Comparison of ENCODE assay signal across 10 mouse cellular contexts in genomic region chr11:65495034-65495433, GRCm38 (mm10).
DNase-seq lines count a peak whose midpoint lies in the region; ATAC-seq and TF ChIP-seq lines count a peak whose summit lies in the region.
"Had no signal": no experiment of that assay in that cellular context is flagged by ENCODE, and none has a peak within 500 bp of the region (broad histone marks: within the 10 kb centered on the region; RNA-seq: fewer than 3 reads in every experiment).

No protein-coding gene starts in this region.

- intact Hi-C loops in heart, adult 2 months (cut with DNase I) = no loop called here

- no peaks in the 10 kb centered on the region for H3K4me1 ChIP-seq in heart, embryonic 11.5 days (ENCODE audit: control insufficient read depth, insufficient read depth, low read length)
- H3K4me1 ChIP-seq in heart, adult 2 months (ENCODE audit: control insufficient read depth, insufficient read depth, low read length) = no peaks in the 10 kb centered on the region
- H3K4me1 ChIP-seq in hindbrain, embryonic 16.5 days (ENCODE audit: control insufficient read depth, insufficient read depth, low read depth, low read length) = peaks cover 3% of the 10 kb centered on the region; the same call in 1 of the 2 replicates
- peaks cover 10% of the 10 kb centered on the region; the same call in 1 of the 2 replicates for H3K4me1 ChIP-seq in limb, embryonic 13.5 days
- peaks cover 4% of the 10 kb centered on the region; the same call in 1 of the 2 replicates for H3K4me1 ChIP-seq in forebrain, embryonic 12.5 days
- H3K4me1 ChIP-seq: forebrain, embryonic 13.5 days; limb, embryonic 15.5 days had no signal

- no peak for DNase-seq in heart, adult 2 months
- DNase-seq in adrenal gland, postnatal 10 days = peak; percentile 66
- DNase-seq in cerebellum, postnatal 4 days (ENCODE audit: low spot score in 2 of 2) = no peak
- no peak for DNase-seq in urinary bladder, postnatal 10 days (ENCODE audit: low spot score)

- H3K9me3 ChIP-seq in heart, embryonic 11.5 days (replicated peaks; ENCODE audit: control insufficient read depth, low read length) = no peaks in the 10 kb centered on the region
- no peaks in the 10 kb centered on the region for H3K9me3 ChIP-seq in hindbrain, embryonic 16.5 days (ENCODE audit: control insufficient read depth, low read length)
- H3K9me3 ChIP-seq in limb, embryonic 13.5 days = no peaks in the 10 kb centered on the region
- H3K9me3 ChIP-seq in forebrain, embryonic 12.5 days = no peaks in the 10 kb centered on the region
- H3K9me3 ChIP-seq: forebrain, embryonic 13.5 days; limb, embryonic 15.5 days had no signal

- H3K27ac ChIP-seq in heart, embryonic 11.5 days (ENCODE audit: low read depth, low read length) = no peak overlapping the region
- no peak overlapping the region for H3K27ac ChIP-seq in heart, adult 2 months
- H3K27ac ChIP-seq in hindbrain, embryonic 16.5 days (ENCODE audit: low read depth, low read length) = no peak overlapping the region
- no peak overlapping the region for H3K27ac ChIP-seq in limb, embryonic 13.5 days
- no peak overlapping the region for H3K27ac ChIP-seq in forebrain, embryonic 12.5 days
- H3K27ac ChIP-seq: forebrain, embryonic 13.5 days; limb, embryonic 15.5 days had no signal

- TF ChIP-seq EP300 in heart, adult 2 months (IDR thresholded peaks at IDR 0.05; ENCODE audit: insufficient read depth, low read depth, low read length) = no peak

- H3K4me3 ChIP-seq in heart, embryonic 11.5 days (ENCODE audit: low read depth, low read length) = no peak overlapping the region
- no peak overlapping the region for H3K4me3 ChIP-seq in heart, adult 2 months
- no peak overlapping the region for H3K4me3 ChIP-seq in hindbrain, embryonic 16.5 days (ENCODE audit: low read length)
- H3K4me3 ChIP-seq in limb, embryonic 13.5 days = no peak overlapping the region
- no peak overlapping the region for H3K4me3 ChIP-seq in forebrain, embryonic 12.5 days (replicated peaks)
- H3K4me3 ChIP-seq: forebrain, embryonic 13.5 days; limb, embryonic 15.5 days had no signal

- no peak for TF ChIP-seq POLR2A in heart, adult 2 months (IDR thresholded peaks at IDR 0.05; ENCODE audit: insufficient read depth, low read depth, low read length)

- 0 out of 2 replicates have a peak overlapping the region, but pooled peaks have one; percentile 29 for H3K9ac ChIP-seq in heart, embryonic 11.5 days (ENCODE audit: low read depth, low read length)
- H3K9ac ChIP-seq in heart, adult 2 months (ENCODE audit: low read depth, low read length) = no peak overlapping the region
- 0 out of 2 replicates have a peak overlapping the region, but pooled peaks have one; percentile 13 for H3K9ac ChIP-seq in hindbrain, embryonic 16.5 days (ENCODE audit: low read depth, low read length)
- peak overlapping the region; percentile 13; the same call in 1 of the 2 replicates for H3K9ac ChIP-seq in limb, embryonic 13.5 days
- no peak overlapping the region for H3K9ac ChIP-seq in forebrain, embryonic 12.5 days
- H3K9ac ChIP-seq: forebrain, embryonic 13.5 days; limb, embryonic 15.5 days had no signal

- 20% methylated on average over 11 of the region's 11 CpGs for WGBS in heart, embryonic 11.5 days (ENCODE audit: insufficient replicate concordance)
- 43% methylated on average over 11 of the region's 11 CpGs for WGBS in heart, adult 2 months
- WGBS in hindbrain, embryonic 16.5 days = 15% methylated on average over 11 of the region's 11 CpGs
- 10% methylated on average over 11 of the region's 11 CpGs for WGBS in limb, embryonic 13.5 days
- 20% methylated on average over 11 of the region's 11 CpGs for WGBS in forebrain, embryonic 12.5 days

- peak overlapping the region; percentile 31 for H3K4me2 ChIP-seq in heart, embryonic 11.5 days
- H3K4me2 ChIP-seq in hindbrain, embryonic 16.5 days (ENCODE audit: low read length) = peak overlapping the region; percentile 23; the same call in 1 of the 2 replicates
- H3K4me2 ChIP-seq in limb, embryonic 13.5 days (replicated peaks) = peak overlapping the region; percentile 45
- no peak overlapping the region for H3K4me2 ChIP-seq in forebrain, embryonic 12.5 days
- H3K4me2 ChIP-seq: forebrain, embryonic 13.5 days; limb, embryonic 15.5 days had no signal

- ATAC-seq in heart, embryonic 11.5 days (replicated peaks; ENCODE audit: insufficient number of reproducible peaks, low FRiP score, low TSS enrichment) = no peak
- ATAC-seq in hindbrain, embryonic 16.5 days = no peak
- no peak for ATAC-seq in limb, embryonic 13.5 days (ENCODE audit: low FRiP score, low read depth)
- ATAC-seq in forebrain, embryonic 12.5 days (ENCODE audit: low FRiP score) = no peak
- ATAC-seq: forebrain, embryonic 13.5 days had no signal

- H3K79me2 ChIP-seq in heart, adult 2 months (replicated peaks; ENCODE audit: control insufficient read depth, insufficient read depth, low read length) = no peaks in the 10 kb centered on the region

- no peaks in the 10 kb centered on the region for H3K36me3 ChIP-seq in heart, embryonic 11.5 days (ENCODE audit: control insufficient read depth, insufficient read depth, low read length)
- H3K36me3 ChIP-seq in heart, adult 2 months (ENCODE audit: control insufficient read depth, insufficient read depth, low read length) = no peaks in the 10 kb centered on the region
- H3K36me3 ChIP-seq in hindbrain, embryonic 16.5 days (ENCODE audit: control insufficient read depth, insufficient read depth, low read length) = no peaks in the 10 kb centered on the region
- no peaks in the 10 kb centered on the region for H3K36me3 ChIP-seq in limb, embryonic 13.5 days
- H3K36me3 ChIP-seq in forebrain, embryonic 12.5 days (replicated peaks) = no peaks in the 10 kb centered on the region
- H3K36me3 ChIP-seq: limb, embryonic 15.5 days had no signal

- no peaks in the 10 kb centered on the region for H3K27me3 ChIP-seq in heart, embryonic 11.5 days (ENCODE audit: control insufficient read depth, insufficient read depth, low read length)
- H3K27me3 ChIP-seq in heart, adult 2 months (ENCODE audit: control insufficient read depth, insufficient read depth, low read length) = no peaks in the 10 kb centered on the region
- H3K27me3 ChIP-seq in hindbrain, embryonic 16.5 days (replicated peaks; ENCODE audit: control insufficient read depth, insufficient read depth, low read length) = no peaks in the 10 kb centered on the region
- peaks cover 8% of the 10 kb centered on the region; the same call in 1 of the 2 replicates for H3K27me3 ChIP-seq in limb, embryonic 13.5 days
- H3K27me3 ChIP-seq in forebrain, embryonic 12.5 days = no peaks in the 10 kb centered on the region
- H3K27me3 ChIP-seq: forebrain, embryonic 13.5 days had no signal

- no peak for TF ChIP-seq CTCF in heart, adult 2 months (IDR thresholded peaks at IDR 0.05)

Comparison
In these comparisons a context has a peak if more than half of its experiments do, and no peak if none do; other contexts are left out.
1. H3K9ac ChIP-seq: peak in heart, embryonic 11.5 days (single experiment), hindbrain, embryonic 16.5 days (single experiment) and limb, embryonic 13.5 days (single experiment); none in heart, adult 2 months (single experiment) and forebrain, embryonic 12.5 days (single experiment).